Mouse (Mus musculus) bone marrow macrophage, adult 2 months (primary cell): Measurements from ENCODE around the gene Adora2a. TPM values are rescaled to one million over a fixed set of nuclear protein-coding genes. Genes with fewer than 3 reads are reported as not detected.
A peak's percentile ranks its signal among the peaks of the same experiment; 100 is the strongest.

Experiments used
- H3K27ac ChIP-seq: 2 replicates; pipeline ENCODE4 v1.5.1; 2012; ENCODE audit warnings: low read depth, low read length; ENCODE audit not compliant: insufficient read depth
- H3K4me1 ChIP-seq: 2 replicates; pipeline ENCODE4 v1.6.1; 2012; ENCODE audit warnings: low read length; ENCODE audit not compliant: control insufficient read depth, insufficient read depth
- H3K4me3 ChIP-seq: 2 replicates; pipeline ENCODE4 v1.5.1; 2012; ENCODE audit warnings: mild to moderate bottlenecking, low read length, moderate library complexity; ENCODE audit not compliant: insufficient read depth
- CTCF ChIP-seq: IDR thresholded peaks from 2 replicates; pipeline ENCODE4 v1.5.1; 2012; ENCODE audit warnings: low read depth, mild to moderate bottlenecking, low read length, moderate library complexity
- POLR2A ChIP-seq: IDR thresholded peaks from 2 replicates; pipeline ENCODE4 v1.6.1; 2012; ENCODE audit warnings: mild to moderate bottlenecking, low read depth, low read length, borderline replicate concordance
- polyA plus RNA-seq: library from polyadenylated mRNA; stranded (reverse); fragments of >200 nt; gene quantifications from 2 replicates; pipeline ENCODE4 v1.2.4, GENCODE M21; 2012; ENCODE audit not compliant: missing spikeins, insufficient read depth, insufficient read length

The Adora2a gene
- polyA plus RNA-seq, 1 experiment = 0.91 TPM

DNA sequence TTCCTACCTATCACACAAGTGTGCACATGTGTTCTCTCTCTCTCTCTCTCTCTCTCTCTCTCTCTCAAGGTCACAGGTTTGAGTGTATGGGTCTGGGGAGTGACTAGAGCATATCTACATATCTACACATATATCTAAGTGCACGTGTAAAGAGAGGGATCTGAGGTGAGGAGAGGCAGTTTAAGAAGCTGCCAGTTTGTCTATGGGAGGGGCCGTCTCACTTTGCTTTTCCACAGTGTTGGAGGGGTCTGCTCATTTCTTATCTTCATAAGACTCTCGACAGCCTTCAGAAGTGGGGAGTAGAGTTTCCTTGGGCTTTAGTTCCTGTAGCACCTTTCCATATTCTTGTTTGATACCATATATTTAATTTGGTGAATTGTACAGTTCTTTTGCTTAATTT is 23.4 kb upstream of the Adora2a start:
- peaks cover 32% of the 10 kb centered on the region for H3K4me1 ChIP-seq

GRCm38 (mm10) chr10:75294362-75294761 is 22.3 kb upstream of the Adora2a start:
- H3K27ac ChIP-seq = no peak overlapping the region
- no peak overlapping the region for H3K4me3 ChIP-seq
- TF ChIP-seq POLR2A (no peak), CTCF (no peak)
- H3K4me1 ChIP-seq = peaks cover 31% of the 10 kb centered on the region

More for the DNA sequence above, 23.4 kb upstream of the Adora2a start:
- H3K27ac ChIP-seq = no peak overlapping the region
- H3K4me3 ChIP-seq = no peak overlapping the region
- TF ChIP-seq CTCF (no peak), POLR2A (no peak)

- Histone ChIP-seq H3K27ac (no peak overlapping the region), H3K4me3 (no peak overlapping the region), H3K4me1 (peaks cover 29% of the 10 kb centered on the region)
- no peak for TF ChIP-seq CTCF
- TF ChIP-seq POLR2A = no peak
Measured at GRCm38 (mm10) chr10:75294926-75295325, 21.8 kb upstream of the Adora2a start.

GRCm38 (mm10) chr10:75298608-75299007 is 18.1 kb upstream of the Adora2a start:
- H3K4me1 ChIP-seq = peaks cover 44% of the 10 kb centered on the region

GRCm38 (mm10) chr10:75299785-75300418 is 16.8 kb upstream of the Adora2a start:
- TF ChIP-seq CTCF = no peak
- no peak for TF ChIP-seq POLR2A
- H3K4me3 ChIP-seq = no peak overlapping the region
- peaks cover 44% of the 10 kb centered on the region for H3K4me1 ChIP-seq
- H3K27ac ChIP-seq = peak overlapping the region; percentile 81

More at GRCm38 (mm10) chr10:75298608-75299007, 18.1 kb upstream of the Adora2a start:
- peak overlapping the region; percentile 81 for H3K27ac ChIP-seq
- TF ChIP-seq CTCF (no peak), POLR2A (no peak)
- H3K4me3 ChIP-seq = no peak overlapping the region

DNA sequence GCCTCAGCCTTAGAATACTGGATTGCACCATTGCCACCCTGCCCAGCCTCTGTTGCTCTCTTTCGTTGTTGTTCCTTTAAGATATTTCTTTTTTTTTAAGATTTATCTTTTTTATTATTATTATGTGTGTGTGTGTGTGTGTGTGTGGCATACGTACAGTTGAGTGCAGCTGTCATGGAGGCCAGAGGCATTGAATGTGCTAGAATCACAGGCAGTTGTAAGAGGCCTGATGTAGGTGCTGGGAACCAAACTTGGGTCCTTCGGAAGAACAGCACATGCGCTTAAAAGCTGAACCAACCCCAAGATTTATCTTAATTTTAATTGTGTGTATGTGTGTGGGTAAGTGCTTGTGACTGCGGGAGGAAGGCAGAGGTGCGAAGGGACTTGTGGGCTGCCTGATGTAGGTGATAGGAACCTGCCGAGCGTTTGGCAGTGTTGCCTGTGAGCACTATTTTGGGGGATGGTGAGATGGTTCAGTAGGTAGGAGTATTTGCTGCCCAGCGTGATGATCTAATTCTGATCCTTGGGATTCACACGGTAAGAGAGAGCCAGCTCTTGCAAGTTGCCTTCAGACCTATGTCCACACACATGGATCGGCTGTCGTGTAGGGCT is 15.4 kb upstream of the Adora2a start:
- Histone ChIP-seq H3K27ac (no peak overlapping the region), H3K4me1 (peaks cover 44% of the 10 kb centered on the region), H3K4me3 (no peak overlapping the region)
- no peak for TF ChIP-seq CTCF
- no peak for TF ChIP-seq POLR2A

DNA sequence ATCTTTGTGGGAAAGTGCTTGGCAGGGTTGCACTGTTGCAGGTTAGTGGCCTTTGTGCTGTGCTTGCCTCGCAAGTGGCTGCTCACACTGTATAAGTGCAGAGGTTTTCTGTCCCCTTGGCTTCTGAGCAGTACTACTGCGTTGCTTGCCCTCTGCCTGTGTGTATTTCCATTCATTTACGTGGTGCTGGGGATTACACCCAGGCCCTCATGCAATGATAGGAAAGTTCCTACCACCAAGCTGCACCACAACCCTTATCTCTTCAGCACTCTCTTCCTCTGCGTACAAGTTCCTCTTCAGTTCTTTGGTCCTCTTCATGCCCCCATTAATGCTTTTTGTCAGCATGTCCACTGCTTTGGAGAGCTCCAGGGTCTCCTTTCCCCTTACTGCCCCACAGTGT is 14.7 kb upstream of the Adora2a start:
- Histone ChIP-seq H3K27ac (no peak overlapping the region), H3K4me3 (no peak overlapping the region), H3K4me1 (peaks cover 44% of the 10 kb centered on the region)
- TF ChIP-seq CTCF = no peak
- no peak for TF ChIP-seq POLR2A

DNA sequence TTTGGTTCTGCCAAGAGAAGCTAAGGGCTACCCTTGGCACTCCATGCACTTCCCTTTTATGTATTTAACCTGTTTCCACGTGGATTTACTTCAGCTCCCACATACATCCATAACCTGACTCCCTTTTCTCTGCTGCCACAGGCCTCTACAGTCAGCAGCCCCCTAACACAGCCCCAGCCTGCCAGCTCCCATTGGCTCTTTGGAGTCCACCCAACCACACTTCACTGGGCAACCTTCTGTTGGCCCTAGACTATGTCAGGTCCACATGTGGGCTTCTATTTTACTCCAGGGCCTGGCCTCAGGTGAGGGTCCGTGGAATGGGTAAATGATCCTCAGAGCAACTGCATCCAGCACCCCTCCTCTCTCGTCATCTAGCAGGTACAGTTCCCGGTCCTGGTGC is 14.1 kb upstream of the Adora2a start:
- H3K27ac ChIP-seq = no peak overlapping the region
- H3K4me3 ChIP-seq = no peak overlapping the region
- H3K4me1 ChIP-seq = peaks cover 41% of the 10 kb centered on the region
- no peak for TF ChIP-seq CTCF
- no peak for TF ChIP-seq POLR2A

DNA sequence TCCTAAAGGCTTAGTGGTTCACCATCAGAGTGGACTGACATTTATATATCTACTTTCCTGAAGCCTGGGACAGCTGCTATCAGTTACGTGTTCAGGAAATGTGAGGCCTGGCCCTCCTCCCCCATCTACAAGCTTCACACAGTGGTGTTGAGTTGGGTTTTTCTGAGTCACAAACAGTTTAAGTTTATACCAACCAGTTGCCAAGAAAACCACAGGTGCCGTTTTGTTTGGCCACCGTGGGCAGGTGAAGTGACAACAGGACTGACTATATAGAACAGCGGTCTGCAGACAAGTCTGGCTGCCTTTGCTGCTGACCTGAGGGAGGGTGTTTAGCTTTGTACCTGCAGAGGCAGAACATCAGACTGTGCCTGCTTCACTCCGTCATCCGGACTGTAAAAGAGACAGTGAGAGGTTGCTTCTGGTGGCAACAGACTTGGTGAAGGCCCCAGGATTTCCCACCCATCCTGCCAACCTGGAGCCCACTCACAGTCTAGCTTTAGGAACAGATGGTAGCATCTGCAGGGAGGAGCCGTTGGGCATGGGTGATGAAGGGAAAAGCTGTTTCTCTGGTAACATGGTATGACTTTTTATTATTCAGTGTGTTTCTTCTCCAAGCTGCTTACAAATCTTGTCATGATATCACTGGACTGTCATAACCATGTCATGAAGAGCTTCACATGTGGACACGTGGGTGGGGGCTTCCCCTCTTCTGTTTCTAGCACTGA is 13.2 kb upstream of the Adora2a start:
- no peak overlapping the region for H3K4me3 ChIP-seq
- peaks cover 33% of the 10 kb centered on the region for H3K4me1 ChIP-seq
- no peak overlapping the region for H3K27ac ChIP-seq
- TF ChIP-seq CTCF (no peak), POLR2A (no peak)

GRCm38 (mm10) chr10:75304049-75304405 is 12.7 kb upstream of the Adora2a start:
- H3K27ac ChIP-seq = no peak overlapping the region
- H3K4me3 ChIP-seq = no peak overlapping the region
- no peak for TF ChIP-seq POLR2A
- no peak for TF ChIP-seq CTCF
- peaks cover 29% of the 10 kb centered on the region for H3K4me1 ChIP-seq
